Mouse (Mus musculus): Measurements from ENCODE around the gene Rere. TPM values are rescaled to one million over a fixed set of nuclear protein-coding genes. Genes with fewer than 3 reads are reported as not detected.

The Rere gene
- polyA plus RNA-seq, 1 experiment from 2014 or later, result 44.4 TPM

- peak; percentile 80; the same call in 1 of the 2 replicates for ATAC-seq (ENCODE audit: low FRiP score)
- Histone ChIP-seq H3K4me2 (replicated peaks) (no peak overlapping the region), H3K36me3 (replicated peaks; ENCODE audit: control insufficient read depth, insufficient read depth) (no peaks in the 10 kb centered on the region), H3K9me3 (ENCODE audit: control insufficient read depth, low read length) (no peaks in the 10 kb centered on the region), H3K27me3 (ENCODE audit: control insufficient read depth, insufficient read depth, low read length) (no peaks in the 10 kb centered on the region), H3K9ac (no peak overlapping the region), H3K27ac (peak overlapping the region; percentile 41), H3K4me1 (replicated peaks; ENCODE audit: control insufficient read depth, insufficient read depth, low read length) (peaks cover 16% of the 10 kb centered on the region; the same call in 1 of the 2 replicates), H3K4me3 (replicated peaks; ENCODE audit: low read length) (no peak overlapping the region)
- WGBS, result 3% methylated on average over 4 of the region's 4 CpGs
- peak; percentile 56 for DNase-seq (ENCODE audit: low spot score)
Measured at GRCm38 (mm10) chr4:150346651-150347386, 65.4 kb downstream of the Rere start.

GRCm38 (mm10) chr4:150347387-150347672 lies 65.9 kb downstream of the Rere start:
- H3K27me3 ChIP-seq (ENCODE audit: control insufficient read depth, insufficient read depth, low read length), result no peaks in the 10 kb centered on the region
- no peak overlapping the region for H3K9ac ChIP-seq
- H3K27ac ChIP-seq, result no peak overlapping the region
- peaks cover 21% of the 10 kb centered on the region; the same call in 1 of the 2 replicates for H3K4me1 ChIP-seq (replicated peaks; ENCODE audit: control insufficient read depth, insufficient read depth, low read length)
- H3K4me3 ChIP-seq (replicated peaks; ENCODE audit: low read length), result no peak overlapping the region
- ATAC-seq (ENCODE audit: low FRiP score) (no peak), DNase-seq (ENCODE audit: low spot score) (peak; percentile 80)
- 9% methylated on average over 2 of the region's 2 CpGs for WGBS
- H3K9me3 ChIP-seq (ENCODE audit: control insufficient read depth, low read length), result no peaks in the 10 kb centered on the region
- no peak overlapping the region for H3K4me2 ChIP-seq (replicated peaks)
- no peaks in the 10 kb centered on the region for H3K36me3 ChIP-seq (replicated peaks; ENCODE audit: control insufficient read depth, insufficient read depth)

GRCm38 (mm10) chr4:150349680-150350101 lies 68.2 kb downstream of the Rere start:
- no peaks in the 10 kb centered on the region for H3K27me3 ChIP-seq (ENCODE audit: control insufficient read depth, insufficient read depth, low read length)
- 61% methylated on average over 6 of the region's 6 CpGs for WGBS
- DNase-seq (ENCODE audit: low spot score) (no peak), ATAC-seq (ENCODE audit: low FRiP score) (no peak)
- no peak overlapping the region for H3K4me3 ChIP-seq (replicated peaks; ENCODE audit: low read length)
- H3K4me1 ChIP-seq (replicated peaks; ENCODE audit: control insufficient read depth, insufficient read depth, low read length), result peaks cover 14% of the 10 kb centered on the region; the same call in 1 of the 2 replicates
- H3K27ac ChIP-seq, result no peak overlapping the region
- H3K36me3 ChIP-seq (replicated peaks; ENCODE audit: control insufficient read depth, insufficient read depth), result no peaks in the 10 kb centered on the region
- H3K9me3 ChIP-seq (ENCODE audit: control insufficient read depth, low read length), result no peaks in the 10 kb centered on the region
- no peak overlapping the region for H3K9ac ChIP-seq
- H3K4me2 ChIP-seq (replicated peaks), result no peak overlapping the region

GRCm38 (mm10) chr4:150351419-150352075 lies 70.1 kb downstream of the Rere start:
- WGBS, result 28% methylated on average over 7 of the region's 7 CpGs
- H3K9ac ChIP-seq, result no peak overlapping the region
- no peak for DNase-seq (ENCODE audit: low spot score)
- H3K4me2 ChIP-seq (replicated peaks), result no peak overlapping the region
- no peak overlapping the region for H3K27ac ChIP-seq
- no peaks in the 10 kb centered on the region for H3K36me3 ChIP-seq (replicated peaks; ENCODE audit: control insufficient read depth, insufficient read depth)
- no peaks in the 10 kb centered on the region for H3K9me3 ChIP-seq (ENCODE audit: control insufficient read depth, low read length)
- ATAC-seq (ENCODE audit: low FRiP score), result no peak
- no peak overlapping the region for H3K4me3 ChIP-seq (replicated peaks; ENCODE audit: low read length)
- H3K27me3 ChIP-seq (ENCODE audit: control insufficient read depth, insufficient read depth, low read length), result no peaks in the 10 kb centered on the region
- H3K4me1 ChIP-seq (replicated peaks; ENCODE audit: control insufficient read depth, insufficient read depth, low read length), result peaks cover 13% of the 10 kb centered on the region; the same call in 1 of the 2 replicates

GRCm38 (mm10) chr4:150352736-150353135 lies 71.3 kb downstream of the Rere start:
- Histone ChIP-seq H3K9ac (no peak overlapping the region), H3K27ac (no peak overlapping the region), H3K27me3 (ENCODE audit: control insufficient read depth, insufficient read depth, low read length) (no peaks in the 10 kb centered on the region), H3K4me2 (replicated peaks) (no peak overlapping the region), H3K9me3 (ENCODE audit: control insufficient read depth, low read length) (no peaks in the 10 kb centered on the region), H3K36me3 (replicated peaks; ENCODE audit: control insufficient read depth, insufficient read depth) (no peaks in the 10 kb centered on the region), H3K4me3 (replicated peaks; ENCODE audit: low read length) (no peak overlapping the region), H3K4me1 (replicated peaks; ENCODE audit: control insufficient read depth, insufficient read depth, low read length) (peaks cover 8% of the 10 kb centered on the region; the same call in 1 of the 2 replicates)
- WGBS, result 86% methylated on average over 2 of the region's 2 CpGs
- ATAC-seq (ENCODE audit: low FRiP score) (no peak), DNase-seq (ENCODE audit: low spot score) (no peak)

- no peaks in the 10 kb centered on the region for H3K9me3 ChIP-seq (ENCODE audit: control insufficient read depth, low read length)
- no peak for DNase-seq (ENCODE audit: low spot score)
- no peaks in the 10 kb centered on the region for H3K27me3 ChIP-seq (ENCODE audit: control insufficient read depth, insufficient read depth, low read length)
- no peaks in the 10 kb centered on the region for H3K36me3 ChIP-seq (replicated peaks; ENCODE audit: control insufficient read depth, insufficient read depth)
- H3K9ac ChIP-seq, result no peak overlapping the region
- no peak overlapping the region for H3K27ac ChIP-seq
- H3K4me1 ChIP-seq (replicated peaks; ENCODE audit: control insufficient read depth, insufficient read depth, low read length), result peaks cover 8% of the 10 kb centered on the region; the same call in 1 of the 2 replicates
- no peak overlapping the region for H3K4me3 ChIP-seq (replicated peaks; ENCODE audit: low read length)
- 84% methylated on average over 7 of the region's 7 CpGs for WGBS
- H3K4me2 ChIP-seq (replicated peaks), result no peak overlapping the region
- ATAC-seq (ENCODE audit: low FRiP score), result no peak
Measured at GRCm38 (mm10) chr4:150353376-150353900, 72.0 kb downstream of the Rere start.

GRCm38 (mm10) chr4:150355801-150356200 lies 74.4 kb downstream of the Rere start:
- DNase-seq (ENCODE audit: low spot score) (no peak), ATAC-seq (ENCODE audit: low FRiP score) (no peak)
- Histone ChIP-seq H3K4me3 (replicated peaks; ENCODE audit: low read length) (no peak overlapping the region), H3K4me2 (replicated peaks) (no peak overlapping the region), H3K4me1 (replicated peaks; ENCODE audit: control insufficient read depth, insufficient read depth, low read length) (peaks cover 8% of the 10 kb centered on the region; the same call in 1 of the 2 replicates), H3K27me3 (ENCODE audit: control insufficient read depth, insufficient read depth, low read length) (no peaks in the 10 kb centered on the region), H3K36me3 (replicated peaks; ENCODE audit: control insufficient read depth, insufficient read depth) (no peaks in the 10 kb centered on the region), H3K9me3 (ENCODE audit: control insufficient read depth, low read length) (no peaks in the 10 kb centered on the region), H3K9ac (no peak overlapping the region), H3K27ac (no peak overlapping the region)
- WGBS, result 93% methylated on average over 5 of the region's 5 CpGs

- Histone ChIP-seq H3K4me3 (replicated peaks; ENCODE audit: low read length) (no peak overlapping the region), H3K27ac (0 out of 2 replicates have a peak overlapping the region, but pooled peaks have one; percentile 66), H3K9me3 (ENCODE audit: control insufficient read depth, low read length) (no peaks in the 10 kb centered on the region), H3K4me2 (replicated peaks) (no peak overlapping the region), H3K9ac (no peak overlapping the region), H3K36me3 (replicated peaks; ENCODE audit: control insufficient read depth, insufficient read depth) (no peaks in the 10 kb centered on the region), H3K4me1 (replicated peaks; ENCODE audit: control insufficient read depth, insufficient read depth, low read length) (peaks cover 12% of the 10 kb centered on the region), H3K27me3 (ENCODE audit: control insufficient read depth, insufficient read depth, low read length) (no peaks in the 10 kb centered on the region)
- ATAC-seq (ENCODE audit: low FRiP score) (no peak), DNase-seq (ENCODE audit: low spot score) (no peak)
- 15% methylated on average over 8 of the region's 8 CpGs for WGBS
Measured at GRCm38 (mm10) chr4:150361986-150362691, 80.7 kb downstream of the Rere start.

- Histone ChIP-seq H3K4me3 (replicated peaks; ENCODE audit: low read length) (no peak overlapping the region), H3K9me3 (ENCODE audit: control insufficient read depth, low read length) (no peaks in the 10 kb centered on the region), H3K27ac (no peak overlapping the region), H3K4me2 (replicated peaks) (no peak overlapping the region), H3K4me1 (replicated peaks; ENCODE audit: control insufficient read depth, insufficient read depth, low read length) (peaks cover 12% of the 10 kb centered on the region), H3K9ac (no peak overlapping the region), H3K36me3 (replicated peaks; ENCODE audit: control insufficient read depth, insufficient read depth) (no peaks in the 10 kb centered on the region), H3K27me3 (ENCODE audit: control insufficient read depth, insufficient read depth, low read length) (no peaks in the 10 kb centered on the region)
- 43% methylated on average over 5 of the region's 5 CpGs for WGBS
- DNase-seq (ENCODE audit: low spot score) (no peak), ATAC-seq (ENCODE audit: low FRiP score) (no peak)
Measured at GRCm38 (mm10) chr4:150362858-150363257, 81.4 kb downstream of the Rere start.
